Mouse (Mus musculus): Measurements from ENCODE around the gene Igf1r.

Igf1r gene

GRCm38 (mm10) chr7:68230831-68231230 lies 278.2 kb downstream of the Igf1r start:
- DNase-seq (ENCODE audit: low spot score) = no peak

- no peak for DNase-seq (ENCODE audit: low spot score)
Measured at GRCm38 (mm10) chr7:68232521-68232920, 279.9 kb downstream of the Igf1r start.

- DNase-seq (ENCODE audit: low spot score) = peak; percentile 43
Measured at GRCm38 (mm10) chr7:68233619-68234223, 281.1 kb downstream of the Igf1r start.

GRCm38 (mm10) chr7:68236817-68237216 lies 284.2 kb downstream of the Igf1r start:
- no peak for DNase-seq (ENCODE audit: low spot score)

- DNase-seq (ENCODE audit: low spot score) = no peak
Measured at GRCm38 (mm10) chr7:68239220-68239827, 286.7 kb downstream of the Igf1r start.

- DNase-seq (ENCODE audit: low spot score) = no peak
Measured at GRCm38 (mm10) chr7:68241205-68241604, 288.6 kb downstream of the Igf1r start.

- DNase-seq (ENCODE audit: low spot score) = no peak
Measured at GRCm38 (mm10) chr7:68245681-68246080, 293.1 kb downstream of the Igf1r start.

GRCm38 (mm10) chr7:68246249-68246648 lies 293.6 kb downstream of the Igf1r start:
- DNase-seq (ENCODE audit: low spot score) = no peak

- DNase-seq (ENCODE audit: low spot score) = peak; percentile 36
Measured at GRCm38 (mm10) chr7:68250411-68250810, 297.8 kb downstream of the Igf1r start.

- no peak for DNase-seq (ENCODE audit: low spot score)
Measured at GRCm38 (mm10) chr7:68250902-68251301, 298.3 kb downstream of the Igf1r start.

- no peak for DNase-seq (ENCODE audit: low spot score)
Measured at GRCm38 (mm10) chr7:68257767-68258166, 305.1 kb downstream of the Igf1r start.

- no peak for DNase-seq (ENCODE audit: low spot score)
Measured at GRCm38 (mm10) chr7:68258326-68259150, 305.9 kb downstream of the Igf1r start.

GRCm38 (mm10) chr7:68259523-68260081 lies 307.0 kb downstream of the Igf1r start:
- DNase-seq (ENCODE audit: low spot score) = no peak

- DNase-seq (ENCODE audit: low spot score) = no peak
Measured at GRCm38 (mm10) chr7:68262612-68263200, 310.1 kb downstream of the Igf1r start.

- no peak for DNase-seq (ENCODE audit: low spot score)
Measured at GRCm38 (mm10) chr7:68263346-68264027, 310.9 kb downstream of the Igf1r start.

GRCm38 (mm10) chr7:68264028-68264453 lies 311.4 kb downstream of the Igf1r start, which contains the start of gene Pgpep1l:
Gene Pgpep1l (minus strand): TSS chr7:68264233.
- DNase-seq (ENCODE audit: low spot score) = peak; percentile 31

- DNase-seq (ENCODE audit: low spot score) = peak; percentile 42
Measured at GRCm38 (mm10) chr7:68264531-68264930, 311.9 kb downstream of the Igf1r start.

- DNase-seq (ENCODE audit: low spot score) = no peak
Measured at GRCm38 (mm10) chr7:68265391-68265790, 312.8 kb downstream of the Igf1r start.

- DNase-seq (ENCODE audit: low spot score) = no peak
Measured at GRCm38 (mm10) chr7:68266691-68267090, 314.1 kb downstream of the Igf1r start.

GRCm38 (mm10) chr7:68270551-68270950 lies 317.9 kb downstream of the Igf1r start:
- DNase-seq (ENCODE audit: low spot score) = no peak

- no peak for DNase-seq (ENCODE audit: low spot score)
Measured at GRCm38 (mm10) chr7:68271816-68272215, 319.2 kb downstream of the Igf1r start.

- DNase-seq (ENCODE audit: low spot score) = no peak
Measured at GRCm38 (mm10) chr7:68272607-68273006, 320.0 kb downstream of the Igf1r start.
